Mouse (Mus musculus) midbrain, embryonic 11.5 days (tissue): Measurements from ENCODE around the gene Pla2g4a. TPM values are rescaled to one million over a fixed set of nuclear protein-coding genes. Genes with fewer than 3 reads are reported as not detected.

Experiments used
- ATAC-seq: fragments of 200-750 bp; cut with Nextera tagmentation; 2 replicates; pipeline ENCODE4 v1.8.0; 2017; ENCODE audit warnings: moderate TSS enrichment, moderate library complexity; ENCODE audit not compliant: low FRiP score
- DNase-seq: peaks from one replicate; pipeline ENCODE4 v3.0.0; 2015; ENCODE audit warnings: low spot score; ENCODE audit errors: missing footprints
- H3K27ac ChIP-seq: fragments of 300-500 bp; sonication (generic); 2 replicates; pipeline ENCODE4 v1.5.1; 2014; ENCODE audit warnings: low read depth, low read length
- H3K27me3 ChIP-seq: fragments of 300-500 bp; sonication (generic); 2 replicates; pipeline ENCODE4 v1.6.1; 2014; ENCODE audit warnings: mild to moderate bottlenecking, low read length, moderate library complexity, mixed read lengths; ENCODE audit not compliant: control insufficient read depth, insufficient read depth
- H3K36me3 ChIP-seq: fragments of 300-500 bp; sonication (generic); 2 replicates; pipeline ENCODE4 v1.6.1; 2014; ENCODE audit warnings: mild to moderate bottlenecking, low read length, moderate library complexity, mixed read lengths; ENCODE audit not compliant: control insufficient read depth, insufficient read depth
- H3K4me1 ChIP-seq: fragments of 300-500 bp; sonication (generic); 2 replicates; pipeline ENCODE4 v1.6.1; 2014; ENCODE audit warnings: low read length; ENCODE audit not compliant: control insufficient read depth, insufficient read depth
- H3K4me2 ChIP-seq: fragments of 300-500 bp; sonication (generic); 2 replicates; pipeline ENCODE4 v1.6.1; 2014; ENCODE audit warnings: mild to moderate bottlenecking, moderate library complexity
- H3K4me3 ChIP-seq: fragments of 300-500 bp; sonication (generic); 2 replicates; pipeline ENCODE4 v1.5.1; 2014; ENCODE audit warnings: low read depth, low read length
- H3K9ac ChIP-seq: fragments of 300-500 bp; sonication (generic); 2 replicates; pipeline ENCODE4 v1.6.1; 2014; ENCODE audit warnings: low read length
- H3K9me3 ChIP-seq: fragments of 300-500 bp; sonication (generic); 2 replicates; pipeline ENCODE4 v1.6.1; 2016; ENCODE audit warnings: low read length; ENCODE audit not compliant: control insufficient read depth
- WGBS: fragments of 180-500 bp; shearing (Covaris S2); extraction: QIAGEN DNeasy Blood & Tissue Kit; methylation state at CpG from one replicate; pipeline ENCODE4 v1.1.7; 2014; 5-methylcytosine and 5-hydroxymethylcytosine counted together
- polyA plus RNA-seq: library from polyadenylated mRNA; unstranded; fragments of >200 nt; fragmentation: Nextera tagmentation; extraction: Ambion mirVana; gene quantifications from 2 replicates; pipeline ENCODE4 v1.2.1, GENCODE M21; 2014

The Pla2g4a gene
- polyA plus RNA-seq, 1 experiment from 2014 or later = 3.6 TPM

GRCm38 (mm10) chr1:149959069-149959468 is 2.0 kb downstream of the Pla2g4a start:
- DNase-seq (no peak), ATAC-seq (no peak)
- H3K4me1 ChIP-seq = no peaks in the 10 kb centered on the region
- no peaks in the 10 kb centered on the region for H3K36me3 ChIP-seq
- H3K4me3 ChIP-seq = no peak overlapping the region
- H3K4me2 ChIP-seq = no peak overlapping the region
- no peak overlapping the region for H3K9ac ChIP-seq
- H3K27ac ChIP-seq = no peak overlapping the region
- 86% methylated on average over 1 of the region's 1 CpGs for WGBS
- no peaks in the 10 kb centered on the region for H3K27me3 ChIP-seq
- no peaks in the 10 kb centered on the region for H3K9me3 ChIP-seq

DNA sequence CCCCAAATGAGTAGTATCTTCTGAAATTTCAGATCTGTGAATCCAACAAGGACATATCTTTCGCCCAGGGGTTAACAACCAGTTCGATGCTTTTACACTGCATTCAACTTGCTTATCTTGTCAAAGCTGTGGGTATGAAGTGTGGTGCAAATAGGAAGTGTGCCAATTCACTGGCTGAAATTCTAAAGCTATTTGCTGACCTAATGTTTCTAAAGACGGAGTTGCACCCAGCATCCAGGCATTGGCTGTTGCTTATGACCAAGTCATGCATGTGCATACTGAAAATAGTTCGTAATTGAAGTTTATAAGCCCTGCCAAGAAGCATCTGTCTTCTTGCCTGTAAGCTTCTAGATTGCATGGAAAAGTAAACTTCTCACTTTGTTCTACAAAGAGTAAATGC is 5.6 kb downstream of the Pla2g4a start:
- Histone ChIP-seq H3K9me3 (no peaks in the 10 kb centered on the region), H3K27me3 (no peaks in the 10 kb centered on the region), H3K36me3 (no peaks in the 10 kb centered on the region), H3K9ac (no peak overlapping the region), H3K4me2 (no peak overlapping the region), H3K27ac (no peak overlapping the region), H3K4me3 (no peak overlapping the region), H3K4me1 (no peaks in the 10 kb centered on the region)
- ATAC-seq = no peak
- 87% methylated on average over 4 of the region's 4 CpGs for WGBS
- DNase-seq = no peak

- H3K4me1 ChIP-seq = no peaks in the 10 kb centered on the region
- H3K27ac ChIP-seq = no peak overlapping the region
- no peaks in the 10 kb centered on the region for H3K27me3 ChIP-seq
- WGBS = 91% methylated on average over 6 of the region's 6 CpGs
- no peak overlapping the region for H3K9ac ChIP-seq
- no peak overlapping the region for H3K4me3 ChIP-seq
- ATAC-seq = no peak
- H3K36me3 ChIP-seq = no peaks in the 10 kb centered on the region
- no peaks in the 10 kb centered on the region for H3K9me3 ChIP-seq
- DNase-seq = no peak
- no peak overlapping the region for H3K4me2 ChIP-seq
These were observed 7.1 kb downstream of the Pla2g4a start for GRCm38 (mm10) chr1:149954026-149954425.

DNA sequence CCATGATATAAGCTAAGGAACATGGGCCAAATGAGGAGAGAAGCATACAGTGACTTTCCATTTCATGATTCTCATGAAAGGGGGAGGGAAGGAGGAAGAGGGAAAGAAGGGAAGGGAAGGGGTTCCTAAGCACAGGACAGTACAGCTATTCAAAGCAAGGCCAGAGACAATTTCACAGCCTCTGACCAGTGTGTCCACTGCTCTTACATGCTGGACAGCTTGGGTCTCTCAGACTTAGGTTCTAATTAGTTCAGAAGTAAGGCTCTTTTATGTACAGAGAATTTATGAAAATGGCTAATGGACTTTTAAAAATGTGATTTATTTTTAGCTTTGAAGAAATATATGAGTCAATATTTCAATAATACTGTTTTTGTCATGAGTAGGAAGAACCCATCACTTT is 9.0 kb downstream of the Pla2g4a start:
- Histone ChIP-seq H3K4me3 (no peak overlapping the region), H3K36me3 (no peaks in the 10 kb centered on the region), H3K9me3 (no peaks in the 10 kb centered on the region), H3K4me2 (no peak overlapping the region), H3K27me3 (no peaks in the 10 kb centered on the region), H3K27ac (no peak overlapping the region), H3K9ac (no peak overlapping the region), H3K4me1 (no peaks in the 10 kb centered on the region)
- ATAC-seq (no peak), DNase-seq (no peak)

- WGBS = 91% methylated on average over 3 of the region's 3 CpGs
- Histone ChIP-seq H3K4me3 (no peak overlapping the region), H3K27me3 (no peaks in the 10 kb centered on the region), H3K36me3 (no peaks in the 10 kb centered on the region), H3K4me2 (no peak overlapping the region), H3K4me1 (no peaks in the 10 kb centered on the region), H3K9me3 (no peaks in the 10 kb centered on the region), H3K27ac (no peak overlapping the region), H3K9ac (no peak overlapping the region)
- ATAC-seq (no peak), DNase-seq (no peak)
These were observed 10.4 kb downstream of the Pla2g4a start for GRCm38 (mm10) chr1:149950656-149951055.

- Histone ChIP-seq H3K27me3 (no peaks in the 10 kb centered on the region), H3K9ac (no peak overlapping the region), H3K4me2 (no peak overlapping the region), H3K9me3 (no peaks in the 10 kb centered on the region), H3K27ac (no peak overlapping the region), H3K4me1 (no peaks in the 10 kb centered on the region), H3K36me3 (no peaks in the 10 kb centered on the region), H3K4me3 (no peak overlapping the region)
- ATAC-seq = no peak
- 87% methylated on average over 1 of the region's 1 CpGs for WGBS
- no peak for DNase-seq
These were observed 10.8 kb downstream of the Pla2g4a start for GRCm38 (mm10) chr1:149950254-149950653.

DNA sequence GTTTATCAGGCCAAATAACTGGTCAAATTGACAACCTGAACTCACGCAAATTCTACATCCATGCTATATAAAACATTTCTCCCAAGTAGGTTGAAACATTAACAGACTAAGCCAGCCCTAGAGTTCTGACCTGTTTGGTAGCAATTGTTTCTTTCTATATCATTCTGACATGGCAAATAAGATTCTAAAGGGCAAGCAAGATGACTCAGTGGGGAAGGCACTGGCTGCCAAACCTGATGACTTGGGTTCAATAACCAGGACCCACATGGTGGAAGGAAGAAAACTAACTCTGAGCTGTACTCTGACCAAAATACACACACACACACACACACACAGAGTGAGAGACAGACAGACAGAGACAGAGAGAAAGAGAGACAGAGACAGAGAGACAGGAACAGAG is 11.8 kb downstream of the Pla2g4a start:
- WGBS = 97% methylated on average over 1 of the region's 1 CpGs
- H3K4me3 ChIP-seq = no peak overlapping the region

DNA sequence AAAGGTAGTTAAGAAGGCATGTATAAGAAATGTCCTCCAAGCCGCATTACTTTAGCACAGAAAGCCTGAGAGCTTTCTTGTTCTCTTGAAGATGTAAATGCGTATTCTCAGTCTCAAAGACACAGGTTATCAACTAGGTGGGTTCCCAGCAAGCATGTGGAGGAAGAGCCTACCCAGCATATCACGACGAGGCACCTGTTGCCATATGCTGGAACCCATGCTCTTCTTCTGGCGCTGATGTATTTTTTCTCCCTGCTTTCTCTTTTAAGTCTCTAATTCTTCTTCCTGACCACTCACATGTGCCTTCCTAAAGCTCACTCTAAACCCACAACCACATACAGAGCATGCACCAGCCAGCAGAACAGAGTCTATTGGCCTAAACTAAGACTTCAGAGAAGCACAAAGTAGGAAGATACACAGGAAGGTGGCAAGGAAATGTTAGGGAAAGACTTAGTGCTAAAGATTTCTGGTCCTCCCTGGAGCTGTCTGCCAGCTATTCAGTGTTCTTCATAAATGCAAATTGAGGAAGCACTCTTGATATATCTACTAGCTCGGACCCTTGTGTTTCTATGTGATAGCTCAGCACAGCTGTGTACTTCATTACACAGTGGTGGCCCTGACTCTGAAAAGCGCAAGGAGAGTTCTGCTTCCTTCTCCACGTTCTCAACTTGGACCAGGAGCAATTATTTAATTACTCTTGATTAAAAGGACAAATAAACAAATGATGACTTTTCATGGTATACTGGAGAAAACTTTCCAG is 12.8 kb downstream of the Pla2g4a start:
- DNase-seq (no peak), ATAC-seq (no peak)
- Histone ChIP-seq H3K9me3 (no peaks in the 10 kb centered on the region), H3K4me1 (no peaks in the 10 kb centered on the region), H3K9ac (no peak overlapping the region), H3K27me3 (no peaks in the 10 kb centered on the region), H3K27ac (no peak overlapping the region), H3K36me3 (no peaks in the 10 kb centered on the region), H3K4me3 (no peak overlapping the region), H3K4me2 (no peak overlapping the region)
- 93% methylated on average over 8 of the region's 8 CpGs for WGBS

More for the DNA sequence above, 11.8 kb downstream of the Pla2g4a start:
- H3K27me3 ChIP-seq = no peaks in the 10 kb centered on the region
- no peak overlapping the region for H3K9ac ChIP-seq
- no peak overlapping the region for H3K27ac ChIP-seq
- no peak overlapping the region for H3K4me2 ChIP-seq
- DNase-seq = no peak
- H3K9me3 ChIP-seq = no peaks in the 10 kb centered on the region
- no peaks in the 10 kb centered on the region for H3K4me1 ChIP-seq
- H3K36me3 ChIP-seq = no peaks in the 10 kb centered on the region
- ATAC-seq = no peak

GRCm38 (mm10) chr1:149946993-149947392 is 14.1 kb downstream of the Pla2g4a start:
- no peak for DNase-seq
- H3K4me2 ChIP-seq = no peak overlapping the region
- H3K9me3 ChIP-seq = no peaks in the 10 kb centered on the region
- H3K4me3 ChIP-seq = no peak overlapping the region
- no peaks in the 10 kb centered on the region for H3K27me3 ChIP-seq
- H3K27ac ChIP-seq = no peak overlapping the region
- no peak overlapping the region for H3K9ac ChIP-seq
- H3K36me3 ChIP-seq = no peaks in the 10 kb centered on the region
- no peaks in the 10 kb centered on the region for H3K4me1 ChIP-seq
- no peak for ATAC-seq
- 85% methylated on average over 5 of the region's 5 CpGs for WGBS
